ENCODE assay signal across 20 mouse cellular contexts in the genomic region with DNA sequence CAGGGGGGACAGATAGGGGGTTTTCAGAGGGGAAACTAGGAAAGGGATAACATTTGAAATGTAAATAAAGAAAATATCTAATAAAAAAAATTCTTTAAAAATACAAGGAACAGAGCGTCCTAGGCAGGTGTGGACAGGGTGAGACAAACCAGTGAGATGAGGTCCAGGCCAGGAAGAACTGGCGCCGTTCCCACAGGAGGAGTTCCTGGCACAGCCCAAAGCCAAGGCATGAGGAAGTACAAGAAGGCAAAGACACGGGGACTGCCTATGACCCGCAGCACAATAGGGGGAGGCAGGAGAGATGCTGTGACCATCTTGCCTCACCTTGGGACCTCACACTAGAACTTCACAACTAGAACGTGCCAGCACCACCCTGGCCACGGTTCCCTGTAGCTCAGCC. TPM values are rescaled to one million over a fixed set of nuclear protein-coding genes. Genes with fewer than 3 reads are reported as not detected.
DNase-seq lines count a peak whose midpoint lies in the region; ATAC-seq and TF ChIP-seq lines count a peak whose summit lies in the region.
"Had no signal": no experiment of that assay in that cellular context is flagged by ENCODE, and none has a peak within 500 bp of the region (broad histone marks: within the 10 kb centered on the region; RNA-seq: fewer than 3 reads in every experiment).

No protein-coding gene starts in this region.

- 33% methylated on average over 7 of the region's 7 CpGs for WGBS in cerebellum, adult 2 months

- H3K27ac ChIP-seq in cerebellum, adult 2 months (ENCODE audit: insufficient read depth, low read length), result no peak overlapping the region
- H3K27ac ChIP-seq: gastrocnemius, adult 2 months; limb, embryonic 12.5 days; midbrain, embryonic 12.5 days; neural tube, embryonic 12.5 days had no signal

- peaks cover 9% of the 10 kb centered on the region for H3K4me1 ChIP-seq in cerebellum, adult 2 months (ENCODE audit: control insufficient read depth, insufficient read depth, low read length)
- H3K4me1 ChIP-seq: limb, embryonic 12.5 days had no signal

- intact Hi-C loops in heart, postnatal 25 days (cut with DNase I), result loop anchor here (5.0 kb wide), 1 partner anchor 224 kb away; no protein-coding TSS in a partner anchor

- ATAC-seq in cerebellum, adult (ENCODE audit: insufficient number of reproducible peaks, low FRiP score, low TSS enrichment), result no peak
- ATAC-seq: hindbrain, embryonic 16.5 days had no signal

- H3K27me3 ChIP-seq in cerebellum, adult 2 months (ENCODE audit: control insufficient read depth, insufficient read depth, low read length), result no peaks in the 10 kb centered on the region
- H3K27me3 ChIP-seq: midbrain, embryonic 12.5 days; neural tube, embryonic 12.5 days had no signal

- H3K4me3 ChIP-seq in cerebellum, adult 2 months (replicated peaks; ENCODE audit: insufficient read depth, low read depth, low read length), result no peak overlapping the region
- H3K4me3 ChIP-seq: erythroblast, embryonic 14.5 days; gastrocnemius, adult 2 months; limb, embryonic 12.5 days; midbrain, embryonic 12.5 days; neural tube, embryonic 12.5 days had no signal

- no peak for TF ChIP-seq POLR2A in cerebellum, adult 2 months (IDR thresholded peaks at IDR 0.05; ENCODE audit: borderline replicate concordance, insufficient read depth, low read length)

- DNase-seq in cerebellum, adult 2 months, result peak; percentile 59 to 67
- DNase-seq in lung, postnatal 36 days, result peak; percentile 24
- DNase-seq in lung, postnatal 4 days, result no peak
- peak; percentile 7 for DNase-seq in heart, postnatal 25 days (ENCODE audit: low spot score)
- DNase-seq in testis, postnatal 14 days (ENCODE audit: low spot score), result peak; percentile 46
- no peak for DNase-seq in right cerebral cortex, postnatal 36 days (ENCODE audit: low spot score in 2 of 2)
- DNase-seq in frontal cortex, adult 2 months (ENCODE audit: extremely low spot score in 1 of 2, low spot score in 1 of 2), result no peak
- DNase-seq: gastrocnemius, adult 2 months; right cerebral cortex, adult 18-20 months had no signal

- no peak for TF ChIP-seq CTCF in cerebellum, adult 2 months (IDR thresholded peaks at IDR 0.05; ENCODE audit: borderline replicate concordance, insufficient read depth, low read depth, low read length)

RNA-seq across cellular contexts. Expression of gene C8a, which starts 15.5 kb away (rescaled TPM):
- 0.05 TPM in 1 of 2 replicates, not detected in the other for polyA plus RNA-seq in cerebellum, adult 2 months (2012; rRNA removed)
- not detected for total RNA-seq in heart, postnatal 25 days (2021)
- 0.06 TPM in 1 of 2 replicates, not detected in the other for polyA plus RNA-seq in frontal cortex, adult 2 months (2012; rRNA removed)
- total RNA-seq: gastrocnemius, adult 2 months; layer of hippocampus, adult 8-10 months had no signal
- polyA plus RNA-seq: C2C12; erythroblast, embryonic 14.5 days; hindbrain, embryonic 16.5 days; limb, embryonic 12.5 days; midbrain, embryonic 12.5 days; neural tube, embryonic 12.5 days had no signal

RNA-seq across cellular contexts. Expression of gene Fyb2, which starts 21.5 kb away (rescaled TPM):
- polyA plus RNA-seq in cerebellum, adult 2 months (2012; rRNA removed), result 0.10 and 0.16 TPM in 2 replicates
- under 1 TPM in 1 of 2 experiments, not detected in 1; 0.08 TPM for total RNA-seq in heart, postnatal 25 days (2021)
- 0.92 and 1.0 TPM in 2 replicates for polyA plus RNA-seq in frontal cortex, adult 2 months (2012; rRNA removed)
- polyA plus RNA-seq: erythroblast, embryonic 14.5 days had no signal

RNA-seq across cellular contexts. Expression of gene Gm17662, which starts 34.6 kb away (rescaled TPM):
- polyA plus RNA-seq in cerebellum, adult 2 months (2012; rRNA removed), result not detected in 2 replicates
- total RNA-seq in heart, postnatal 25 days (2021), result not detected
- not detected in 2 replicates for polyA plus RNA-seq in frontal cortex, adult 2 months (2012; rRNA removed)
- total RNA-seq: adrenal gland, adult 18-20 months; gastrocnemius, adult 2 months; layer of hippocampus, adult 8-10 months had no signal
- polyA plus RNA-seq: C2C12; cortical plate, adult 2 months; erythroblast, embryonic 14.5 days; hindbrain, embryonic 16.5 days; limb, embryonic 12.5 days; lung, embryonic 16.5 days; midbrain, embryonic 12.5 days; neural tube, embryonic 12.5 days had no signal

Comparison
In these comparisons a context has a peak if more than half of its experiments do, and no peak if none do; other contexts are left out.
1. DNase-seq: peak in cerebellum, adult 2 months (2 of 2), lung, postnatal 36 days (single experiment), heart, postnatal 25 days (single experiment) and testis, postnatal 14 days (single experiment); none in lung, postnatal 4 days (0 of 2), right cerebral cortex, postnatal 36 days (0 of 2) and frontal cortex, adult 2 months (0 of 2).